ENCODE assay signal across 21 mouse cellular contexts in genomic region chr9:63662759-63663158, GRCm38 (mm10).
DNase-seq lines count a peak whose midpoint lies in the region; ATAC-seq and TF ChIP-seq lines count a peak whose summit lies in the region.
"Had no signal": no experiment of that assay in that cellular context is flagged by ENCODE, and none has a peak within 500 bp of the region (broad histone marks: within the 10 kb centered on the region; RNA-seq: fewer than 3 reads in every experiment).

No protein-coding gene starts in this region.

- peaks cover 62% of the 10 kb centered on the region for H3K4me1 ChIP-seq in embryonic facial prominence, embryonic 12.5 days
- peaks cover 60% of the 10 kb centered on the region for H3K4me1 ChIP-seq in embryonic facial prominence, embryonic 10.5 days
- H3K4me1 ChIP-seq in liver, adult 2 months (ENCODE audit: control insufficient read depth, insufficient read depth, low read length): peaks cover 2% of the 10 kb centered on the region; the same call in 1 of the 2 replicates
- peaks cover 22% of the 10 kb centered on the region for H3K4me1 ChIP-seq in liver, embryonic 12.5 days
- peaks cover 71% of the 10 kb centered on the region for H3K4me1 ChIP-seq in kidney, embryonic 15.5 days
- peaks cover 52% of the 10 kb centered on the region for H3K4me1 ChIP-seq in small intestine, adult 2 months (ENCODE audit: control insufficient read depth, insufficient read depth, insufficient read length, low read length)

- DNase-seq in embryonic facial prominence, embryonic 10.5 days (ENCODE audit: low spot score): no peak
- peak; percentile 67 for DNase-seq in liver, adult 2 months (ENCODE audit: extremely low read depth, low read depth, low spot score)
- no peak for DNase-seq in urinary bladder, postnatal 36 days (ENCODE audit: low spot score in 2 of 2)
- DNase-seq: cerebellum, adult 11 months; cerebellum, postnatal 25 days; heart, postnatal 4 days; lung, adult 18-20 months; lung, postnatal 36 days; spleen, adult 18-20 months; thymus, adult 2 months had no signal

- TF ChIP-seq CTCF in liver, adult 2 months (IDR thresholded peaks at IDR 0.05; ENCODE audit: low read depth, low read length): no peak
- TF ChIP-seq CTCF in small intestine, adult 2 months (IDR thresholded peaks at IDR 0.05; ENCODE audit: extremely low read depth, insufficient read length, insufficient replicate concordance, low read depth, low read length): no peak

- no peak for ATAC-seq in embryonic facial prominence, embryonic 12.5 days (ENCODE audit: insufficient number of reproducible peaks, insufficient read depth, low FRiP score, low TSS enrichment)
- no peak for ATAC-seq in liver, embryonic 12.5 days
- no peak for ATAC-seq in kidney, embryonic 15.5 days (replicated peaks; ENCODE audit: low FRiP score)
- ATAC-seq in megakaryocyte progenitor cell, adult 5-6 weeks (replicated peaks; ENCODE audit: poor library complexity): no peak
- ATAC-seq: forebrain, embryonic 14.5 days had no signal

- H3K27me3 ChIP-seq in embryonic facial prominence, embryonic 12.5 days: no peaks in the 10 kb centered on the region
- H3K27me3 ChIP-seq in embryonic facial prominence, embryonic 10.5 days (replicated peaks; ENCODE audit: low read depth, poor library complexity, severe bottlenecking): no peaks in the 10 kb centered on the region
- H3K27me3 ChIP-seq in liver, adult 2 months (ENCODE audit: control insufficient read depth, insufficient read depth, low read length): no peaks in the 10 kb centered on the region
- H3K27me3 ChIP-seq in liver, embryonic 12.5 days (replicated peaks): no peaks in the 10 kb centered on the region
- no peaks in the 10 kb centered on the region for H3K27me3 ChIP-seq in kidney, embryonic 15.5 days
- H3K27me3 ChIP-seq in small intestine, adult 2 months (ENCODE audit: control insufficient read depth, insufficient read depth, low read length): no peaks in the 10 kb centered on the region
- H3K27me3 ChIP-seq: heart, embryonic 13.5 days; limb, embryonic 13.5 days; stomach, embryonic 15.5 days had no signal

- H3K9me3 ChIP-seq in embryonic facial prominence, embryonic 12.5 days: no peaks in the 10 kb centered on the region
- no peaks in the 10 kb centered on the region for H3K9me3 ChIP-seq in embryonic facial prominence, embryonic 10.5 days
- no peaks in the 10 kb centered on the region for H3K9me3 ChIP-seq in liver, embryonic 12.5 days (replicated peaks)
- H3K9me3 ChIP-seq in kidney, embryonic 15.5 days (replicated peaks): no peaks in the 10 kb centered on the region
- H3K9me3 ChIP-seq: heart, embryonic 13.5 days; limb, embryonic 13.5 days; stomach, embryonic 15.5 days had no signal

- no peak overlapping the region for H3K4me2 ChIP-seq in embryonic facial prominence, embryonic 12.5 days (replicated peaks)
- H3K4me2 ChIP-seq in liver, embryonic 12.5 days: no peak overlapping the region
- no peak overlapping the region for H3K4me2 ChIP-seq in kidney, embryonic 15.5 days
- H3K4me2 ChIP-seq: heart, embryonic 13.5 days; limb, embryonic 13.5 days; midbrain, embryonic 11.5 days; stomach, embryonic 15.5 days had no signal

- no peak overlapping the region for H3K4me3 ChIP-seq in embryonic facial prominence, embryonic 12.5 days
- no peak overlapping the region for H3K4me3 ChIP-seq in embryonic facial prominence, embryonic 10.5 days
- no peak overlapping the region for H3K4me3 ChIP-seq in liver, adult 2 months (ENCODE audit: insufficient read depth, low read depth, low read length)
- no peak overlapping the region for H3K4me3 ChIP-seq in liver, embryonic 12.5 days
- H3K4me3 ChIP-seq in kidney, embryonic 15.5 days (replicated peaks): no peak overlapping the region
- no peak overlapping the region for H3K4me3 ChIP-seq in small intestine, adult 2 months (ENCODE audit: low read depth, low read length)
- H3K4me3 ChIP-seq: erythroblast, embryonic 14.5 days; heart, embryonic 13.5 days; limb, embryonic 13.5 days; stomach, embryonic 15.5 days had no signal

- H3K9ac ChIP-seq in embryonic facial prominence, embryonic 12.5 days: no peak overlapping the region
- H3K9ac ChIP-seq in liver, adult 2 months (ENCODE audit: low read depth, low read length): no peak overlapping the region
- no peak overlapping the region for H3K9ac ChIP-seq in liver, embryonic 12.5 days
- H3K9ac ChIP-seq in kidney, embryonic 15.5 days: no peak overlapping the region
- H3K9ac ChIP-seq: heart, embryonic 13.5 days; limb, embryonic 13.5 days; stomach, embryonic 15.5 days had no signal

- 55% methylated on average over 7 of the region's 7 CpGs for WGBS in embryonic facial prominence, embryonic 12.5 days
- WGBS in embryonic facial prominence, embryonic 10.5 days: 79% methylated on average over 7 of the region's 7 CpGs
- 26% methylated on average over 7 of the region's 7 CpGs for whole genome bisulfite sequencing in liver, adult 2 months
- WGBS in liver, embryonic 12.5 days (ENCODE audit: insufficient replicate concordance): 51% methylated on average over 7 of the region's 7 CpGs
- WGBS in kidney, embryonic 15.5 days: 34% methylated on average over 7 of the region's 7 CpGs
- WGBS in small intestine, adult 2 months: 38% methylated on average over 7 of the region's 7 CpGs

- peaks cover 38% of the 10 kb centered on the region for H3K36me3 ChIP-seq in embryonic facial prominence, embryonic 12.5 days
- peaks cover 98% of the 10 kb centered on the region for H3K36me3 ChIP-seq in embryonic facial prominence, embryonic 10.5 days (replicated peaks)
- H3K36me3 ChIP-seq in liver, adult 2 months (ENCODE audit: control insufficient read depth, insufficient read depth, low read length): no peaks in the 10 kb centered on the region
- peaks cover 68% of the 10 kb centered on the region for H3K36me3 ChIP-seq in liver, embryonic 12.5 days
- peaks cover 66% of the 10 kb centered on the region for H3K36me3 ChIP-seq in kidney, embryonic 15.5 days
- H3K36me3 ChIP-seq in small intestine, adult 2 months (ENCODE audit: control insufficient read depth, insufficient read depth, low read length): peaks cover 21% of the 10 kb centered on the region

- peak overlapping the region; percentile 64 for H3K27ac ChIP-seq in embryonic facial prominence, embryonic 12.5 days
- no peak overlapping the region; the same call in 1 of the 2 replicates for H3K27ac ChIP-seq in embryonic facial prominence, embryonic 10.5 days (replicated peaks)
- H3K27ac ChIP-seq in liver, adult 2 months (replicated peaks; ENCODE audit: insufficient read depth, low read depth, low read length): no peak overlapping the region
- no peak overlapping the region for H3K27ac ChIP-seq in liver, embryonic 12.5 days
- H3K27ac ChIP-seq in kidney, embryonic 15.5 days: peak overlapping the region; percentile 84
- H3K27ac ChIP-seq in small intestine, adult 2 months (ENCODE audit: insufficient read depth, low read depth, low read length): peak overlapping the region; percentile 64
- H3K27ac ChIP-seq: heart, embryonic 13.5 days; limb, embryonic 13.5 days; stomach, embryonic 15.5 days had no signal

- no peaks in the 10 kb centered on the region for H3K79me2 ChIP-seq in liver, adult 2 months (ENCODE audit: control insufficient read depth, insufficient read depth, low read length)

- TF ChIP-seq POLR2A in liver, adult 2 months (IDR thresholded peaks at IDR 0.05; ENCODE audit: extremely low read depth, insufficient read depth, low read length): no peak
- TF ChIP-seq POLR2A in small intestine, adult 2 months (IDR thresholded peaks at IDR 0.05; ENCODE audit: low read depth, low read length): no peak

Comparison
In these comparisons a context has a peak if more than half of its experiments do, and no peak if none do; other contexts are left out.
1. H3K27ac ChIP-seq: peak in embryonic facial prominence, embryonic 12.5 days (single experiment), kidney, embryonic 15.5 days (single experiment) and small intestine, adult 2 months (single experiment); none in embryonic facial prominence, embryonic 10.5 days (single experiment), liver, adult 2 months (single experiment) and liver, embryonic 12.5 days (single experiment).